9 mouse cellular contexts compared by ENCODE assay signal in the genomic region with DNA sequence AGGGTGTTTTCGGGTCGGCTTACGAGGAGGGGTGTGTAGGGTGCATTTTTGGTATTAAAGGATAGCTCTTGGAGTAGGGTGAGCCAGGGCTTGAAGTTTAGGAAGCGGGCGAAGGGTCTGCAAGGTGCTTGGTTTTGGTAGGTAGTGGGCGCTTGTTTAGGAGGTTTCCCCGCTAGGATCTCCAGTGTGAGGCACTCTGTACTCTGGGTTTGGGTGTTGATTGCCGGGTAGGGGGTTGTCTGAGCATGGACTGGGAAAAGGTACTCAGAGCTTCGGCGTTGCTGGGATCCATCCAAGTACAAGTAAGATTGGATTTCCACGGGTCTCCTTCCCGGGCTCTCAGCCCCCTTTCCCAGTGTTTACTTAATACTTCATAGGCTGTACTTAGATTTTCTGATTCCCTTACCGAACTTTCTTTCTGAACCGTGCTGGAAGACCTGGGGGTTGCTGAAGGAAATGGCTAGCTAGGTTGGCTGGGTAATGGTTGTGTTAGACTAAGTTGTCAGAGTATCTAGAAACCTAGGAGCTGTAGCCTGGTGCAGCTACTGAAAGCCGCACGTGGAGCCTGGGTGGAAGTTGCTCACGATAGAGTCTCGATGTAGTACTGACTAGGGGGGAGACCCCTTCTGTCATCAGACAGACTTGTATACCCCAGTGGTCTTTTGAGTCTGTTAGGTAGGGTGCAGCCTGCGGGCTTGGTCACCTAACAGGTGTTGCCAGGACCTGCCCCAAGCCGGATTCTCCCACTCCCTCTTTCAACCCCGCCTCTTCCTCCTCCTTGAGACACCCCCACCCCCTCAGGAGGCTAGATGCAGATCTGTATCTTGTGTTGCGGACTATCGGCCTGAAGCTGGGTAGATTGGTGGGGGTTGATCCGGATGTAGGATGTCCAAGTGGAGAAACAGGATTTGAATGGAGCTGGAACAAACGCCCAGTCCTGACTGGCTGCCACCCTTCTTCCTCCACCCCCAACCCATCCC. TPM values are rescaled to one million over a fixed set of nuclear protein-coding genes. Genes with fewer than 3 reads are reported as not detected.
DNase-seq lines count a peak whose midpoint lies in the region; ATAC-seq and TF ChIP-seq lines count a peak whose summit lies in the region.
"Had no signal": no experiment of that assay in that cellular context is flagged by ENCODE, and none has a peak within 500 bp of the region (broad histone marks: within the 10 kb centered on the region; RNA-seq: fewer than 3 reads in every experiment).

No protein-coding gene starts in this region.

- peak in 1 of 2 experiments; percentile 46 for DNase-seq in cerebellum, adult 2 months
- no peak for DNase-seq in cerebellum, adult 8-10 months
- peak; percentile 28 to 49 for DNase-seq in adrenal gland, postnatal 36 days
- no peak for DNase-seq in limb, embryonic 10.5 days (ENCODE audit: low spot score)
- no peak for DNase-seq in MN1 (ENCODE audit: low spot score)
- DNase-seq in right cerebral cortex, adult 2 months (ENCODE audit: low spot score in 2 of 2): no peak

- WGBS in cerebellum, adult 2 months: 5% methylated on average over 25 of the region's 25 CpGs
- 3% methylated on average over 25 of the region's 25 CpGs for WGBS in heart, embryonic 16.5 days
- 6% methylated on average over 25 of the region's 25 CpGs for WGBS in limb, embryonic 10.5 days
- WGBS in midbrain, embryonic 16.5 days: 5% methylated on average over 25 of the region's 25 CpGs

- TF ChIP-seq CTCF in cerebellum, adult 2 months (IDR thresholded peaks at IDR 0.05; ENCODE audit: borderline replicate concordance, insufficient read depth, low read depth, low read length): no peak

- peaks cover 10% of the 10 kb centered on the region for H3K36me3 ChIP-seq in heart, embryonic 16.5 days (ENCODE audit: control insufficient read depth, insufficient read depth)
- H3K36me3 ChIP-seq in limb, embryonic 10.5 days: peaks cover 28% of the 10 kb centered on the region
- H3K36me3 ChIP-seq in midbrain, embryonic 16.5 days (ENCODE audit: control insufficient read depth, insufficient read depth, low read length): peaks cover 6% of the 10 kb centered on the region; the same call in 1 of the 2 replicates
- H3K36me3 ChIP-seq: G1E had no signal

- H3K4me2 ChIP-seq in heart, embryonic 16.5 days (ENCODE audit: low read depth, low read length): peak overlapping the region; percentile 88
- peak overlapping the region; percentile 90 for H3K4me2 ChIP-seq in midbrain, embryonic 16.5 days (ENCODE audit: low read length)

- peak overlapping the region; percentile 60; the same call in 1 of the 2 replicates for H3K27ac ChIP-seq in cerebellum, adult 2 months (ENCODE audit: insufficient read depth, low read length)
- H3K27ac ChIP-seq in heart, embryonic 16.5 days (ENCODE audit: low read length): peak overlapping the region; percentile 83
- H3K27ac ChIP-seq in limb, embryonic 10.5 days: peak overlapping the region; percentile 82
- no peak overlapping the region for H3K27ac ChIP-seq in midbrain, embryonic 16.5 days (ENCODE audit: low read length)

- ATAC-seq in heart, embryonic 16.5 days (replicated peaks; ENCODE audit: extremely low read depth, insufficient read depth, low FRiP score): peak; percentile 8; the same call in 1 of the 2 replicates
- peak; percentile 6; the same call in 1 of the 2 replicates for ATAC-seq in midbrain, embryonic 16.5 days

- no peaks in the 10 kb centered on the region for H3K27me3 ChIP-seq in cerebellum, adult 2 months (ENCODE audit: control insufficient read depth, insufficient read depth, low read length)
- no peaks in the 10 kb centered on the region for H3K27me3 ChIP-seq in heart, embryonic 16.5 days (ENCODE audit: control insufficient read depth, insufficient read depth, low read length)
- H3K27me3 ChIP-seq in limb, embryonic 10.5 days (ENCODE audit: low read depth, poor library complexity, severe bottlenecking): peaks cover 59% of the 10 kb centered on the region
- peaks cover 16% of the 10 kb centered on the region for H3K27me3 ChIP-seq in midbrain, embryonic 16.5 days (ENCODE audit: control insufficient read depth, insufficient read depth, low read depth, low read length)

- H3K9ac ChIP-seq in heart, embryonic 16.5 days (ENCODE audit: low read length): peak overlapping the region; percentile 78
- H3K9ac ChIP-seq in midbrain, embryonic 16.5 days (ENCODE audit: low read depth, low read length): peak overlapping the region; percentile 59

- no peak for TF ChIP-seq POLR2A in cerebellum, adult 2 months (IDR thresholded peaks at IDR 0.05; ENCODE audit: borderline replicate concordance, insufficient read depth, low read length)

- peak overlapping the region; percentile 55 for H3K4me3 ChIP-seq in cerebellum, adult 2 months (replicated peaks; ENCODE audit: insufficient read depth, low read depth, low read length)
- H3K4me3 ChIP-seq in heart, embryonic 16.5 days (ENCODE audit: low read length): peak overlapping the region; percentile 73
- H3K4me3 ChIP-seq in limb, embryonic 10.5 days: peak overlapping the region; percentile 65
- H3K4me3 ChIP-seq in midbrain, embryonic 16.5 days (ENCODE audit: low read depth, low read length): peak overlapping the region; percentile 52

- 0 out of 2 replicates have a peak, but pooled peaks cover 3% of the 10 kb centered on the region for H3K4me1 ChIP-seq in cerebellum, adult 2 months (ENCODE audit: control insufficient read depth, insufficient read depth, low read length)
- H3K4me1 ChIP-seq in heart, embryonic 16.5 days (ENCODE audit: control insufficient read depth, insufficient read depth, low read length): peaks cover 34% of the 10 kb centered on the region
- peaks cover 36% of the 10 kb centered on the region for H3K4me1 ChIP-seq in limb, embryonic 10.5 days
- peaks cover 13% of the 10 kb centered on the region for H3K4me1 ChIP-seq in midbrain, embryonic 16.5 days (ENCODE audit: control insufficient read depth, insufficient read depth, low read length)

- no peaks in the 10 kb centered on the region for H3K9me3 ChIP-seq in heart, embryonic 16.5 days (replicated peaks; ENCODE audit: control insufficient read depth, low read length)
- H3K9me3 ChIP-seq in limb, embryonic 10.5 days (replicated peaks): no peaks in the 10 kb centered on the region
- H3K9me3 ChIP-seq in midbrain, embryonic 16.5 days (replicated peaks; ENCODE audit: control insufficient read depth, low read length, poor library complexity, severe bottlenecking): no peaks in the 10 kb centered on the region

RNA-seq across cellular contexts. Expression of gene Nr4a1, which starts 13.3 kb away (rescaled TPM):
- 13.1 and 16.4 TPM in 2 replicates for polyA plus RNA-seq in cerebellum, adult 2 months (2012; rRNA removed)
- total RNA-seq in adrenal gland, postnatal 36 days (2021): 1,000 to 10,000 TPM in 1 of 2 experiments, 100 to 1,000 TPM in 1; 924 to 1,160 TPM
- 12.6 and 13.5 TPM in 2 replicates for polyA plus RNA-seq in heart, embryonic 16.5 days (2015; fragmentation: Nextera tagmentation; extraction: Ambion mirVana)
- polyA plus RNA-seq in limb, embryonic 10.5 days (2016; fragmentation: Nextera tagmentation; extraction: Ambion mirVana): 4.1 and 7.1 TPM in 2 replicates
- polyA plus RNA-seq in midbrain, embryonic 16.5 days (2015; fragmentation: Nextera tagmentation; extraction: Ambion mirVana): 5.0 and 6.4 TPM in 2 replicates
- total RNA-seq: G1E had no signal

RNA-seq across cellular contexts. Expression of gene Atg101, which starts 16.7 kb away (rescaled TPM):
- 46.8 and 49.6 TPM in 2 replicates for polyA plus RNA-seq in cerebellum, adult 2 months (2012; rRNA removed)
- 10 to 100 TPM; 53.6 to 90.1 TPM for total RNA-seq in adrenal gland, postnatal 36 days (2021)
- 64.5 and 68.9 TPM in 2 replicates for polyA plus RNA-seq in heart, embryonic 16.5 days (2015; fragmentation: Nextera tagmentation; extraction: Ambion mirVana)
- polyA plus RNA-seq in limb, embryonic 10.5 days (2016; fragmentation: Nextera tagmentation; extraction: Ambion mirVana): 92.3 and 97.5 TPM in 2 replicates
- 74.8 and 79.8 TPM in 2 replicates for polyA plus RNA-seq in midbrain, embryonic 16.5 days (2015; fragmentation: Nextera tagmentation; extraction: Ambion mirVana)

RNA-seq across cellular contexts. Expression of gene 6030408B16Rik, which starts 25.7 kb away (rescaled TPM):
- 0.15 and 0.27 TPM in 2 replicates for polyA plus RNA-seq in cerebellum, adult 2 months (2012; rRNA removed)
- under 1 TPM; 0.36 to 0.40 TPM for total RNA-seq in adrenal gland, postnatal 36 days (2021)
- 2.8 and 7.1 TPM in 2 replicates for polyA plus RNA-seq in heart, embryonic 16.5 days (2015; fragmentation: Nextera tagmentation; extraction: Ambion mirVana)
- 1.8 and 4.1 TPM in 2 replicates for polyA plus RNA-seq in limb, embryonic 10.5 days (2016; fragmentation: Nextera tagmentation; extraction: Ambion mirVana)
- polyA plus RNA-seq in midbrain, embryonic 16.5 days (2015; fragmentation: Nextera tagmentation; extraction: Ambion mirVana): 0.19 and 0.26 TPM in 2 replicates
- total RNA-seq: G1E had no signal
- polyA plus RNA-seq: G1E had no signal

RNA-seq across cellular contexts. Expression of gene Grasp, which starts 43.4 kb away (rescaled TPM):
- polyA plus RNA-seq in cerebellum, adult 2 months (2012; rRNA removed): 5.0 and 5.3 TPM in 2 replicates
- 10 to 100 TPM; 18.7 to 60.1 TPM for total RNA-seq in adrenal gland, postnatal 36 days (2021)
- polyA plus RNA-seq in heart, embryonic 16.5 days (2015; fragmentation: Nextera tagmentation; extraction: Ambion mirVana): 3.1 and 3.4 TPM in 2 replicates
- 5.4 and 6.9 TPM in 2 replicates for polyA plus RNA-seq in limb, embryonic 10.5 days (2016; fragmentation: Nextera tagmentation; extraction: Ambion mirVana)
- polyA plus RNA-seq in midbrain, embryonic 16.5 days (2015; fragmentation: Nextera tagmentation; extraction: Ambion mirVana): 0.95 and 1.1 TPM in 2 replicates

Comparison
In these comparisons a context has a peak if more than half of its experiments do, and no peak if none do; other contexts are left out.
1. DNase-seq: peak in adrenal gland, postnatal 36 days (2 of 2); none in cerebellum, adult 8-10 months (single experiment), limb, embryonic 10.5 days (single experiment), MN1 (single experiment) and right cerebral cortex, adult 2 months (0 of 2).
2. Peak in every context shown above with its lines, with median percentiles within 50 percentile points of each other: H3K4me3 ChIP-seq.